Mouse (Mus musculus): ENCODE measurements at regions not wholly inside any gene's neighbourhood (a gene's known extent, or its start where the extent isn't known, plus 50 kb on each side); places are given as distances from the start of the nearest gene placed in this dataset.

DNA sequence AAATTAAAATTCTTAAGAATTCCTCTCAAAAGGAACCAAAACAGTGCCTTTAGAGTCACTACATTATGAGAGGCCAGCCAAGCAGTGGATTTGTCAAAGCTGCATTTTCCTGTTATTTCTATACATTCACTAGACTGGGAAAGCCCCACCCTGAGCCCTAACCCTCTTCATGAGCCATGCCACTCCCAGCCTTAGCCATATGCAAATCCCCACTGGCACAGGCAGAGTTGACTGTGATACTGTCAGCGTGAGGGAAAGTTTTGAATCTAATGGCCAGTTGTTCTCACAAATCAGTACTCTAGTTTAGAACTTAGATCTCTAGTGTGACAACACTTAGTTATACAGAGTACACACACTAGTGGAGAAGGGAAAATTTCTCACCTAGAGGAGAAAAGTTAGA lies 486.4 kb downstream of the Inhba start:
- no peak for DNase-seq

- no peak for DNase-seq
Measured at GRCm38 (mm10) chr13:16512876-16513275, 501.2 kb downstream of the Inhba start.

DNA sequence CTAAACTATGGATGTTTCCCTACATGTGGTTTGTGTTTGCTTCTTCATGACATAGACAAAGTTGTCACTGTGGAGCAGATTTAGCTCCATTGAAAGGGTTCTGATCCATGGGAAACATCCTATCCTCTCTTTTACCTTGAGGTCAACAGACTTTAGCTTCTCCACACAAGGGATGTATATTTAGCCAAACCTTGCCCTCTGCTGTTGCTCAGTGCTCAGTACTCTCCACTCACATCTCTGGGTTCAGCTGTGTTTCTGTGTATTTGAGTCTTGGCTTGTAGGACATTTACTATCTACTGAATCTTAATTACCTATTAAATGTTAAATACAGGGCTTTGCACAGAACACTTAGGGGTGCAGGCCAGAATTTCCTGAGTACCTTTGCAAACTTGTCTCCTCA lies 503.5 kb downstream of the Inhba start:
- DNase-seq, result no peak

- DNase-seq, result no peak
Measured at GRCm38 (mm10) chr13:16529036-16529435, 517.4 kb downstream of the Inhba start.

GRCm38 (mm10) chr13:16543771-16544170 lies 532.1 kb downstream of the Inhba start:
- no peak for DNase-seq

- no peak for DNase-seq
Measured at GRCm38 (mm10) chr13:16550060-16550459, 538.4 kb downstream of the Inhba start.

GRCm38 (mm10) chr13:16564988-16565387 lies 553.3 kb downstream of the Inhba start:
- no peak for DNase-seq

DNA sequence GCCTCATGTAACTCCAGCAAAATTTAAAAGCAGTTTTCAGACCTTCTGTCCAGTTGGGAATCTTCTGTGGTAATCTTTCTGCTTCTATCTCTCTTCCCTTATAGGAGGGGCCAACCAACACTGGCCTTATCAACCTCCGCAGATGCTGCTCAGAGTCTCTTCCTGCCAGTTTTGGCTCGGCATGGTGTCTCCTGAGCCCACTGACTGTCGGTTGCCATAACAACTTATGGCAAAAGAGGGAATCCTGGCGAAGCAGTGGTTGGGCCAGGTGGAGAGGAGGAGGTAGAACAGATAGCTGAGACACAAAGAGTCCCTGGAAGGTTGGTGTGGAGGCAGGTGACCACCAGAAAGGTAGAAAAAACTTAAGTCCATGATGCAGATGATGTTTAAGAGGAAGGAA lies 562.4 kb downstream of the Inhba start:
- peak; percentile 5 for DNase-seq

- no peak for DNase-seq
Measured at GRCm38 (mm10) chr13:16586286-16586685, 574.6 kb downstream of the Inhba start.

DNA sequence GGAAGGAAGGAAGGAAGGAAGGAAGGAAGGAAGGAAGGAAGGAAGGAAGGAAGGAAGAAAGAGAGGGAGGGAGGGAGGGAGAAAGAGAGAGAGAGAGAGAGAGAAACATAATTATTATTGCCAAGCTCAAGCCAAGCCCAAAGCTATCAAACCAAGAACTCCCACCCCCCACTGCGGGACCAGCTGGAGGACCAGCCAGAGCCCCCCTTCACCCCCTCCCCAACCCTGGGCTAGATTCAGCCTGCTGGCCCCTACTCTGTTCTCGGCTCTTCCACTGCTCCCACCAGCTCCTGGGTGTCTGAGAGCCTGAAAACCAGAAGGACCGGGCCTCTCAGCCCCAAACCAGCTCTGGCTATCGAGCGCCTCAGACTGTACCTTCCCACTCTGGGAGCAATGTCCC lies 608.1 kb downstream of the Inhba start:
- DNase-seq, result no peak

GRCm38 (mm10) chr13:16626584-16626983 lies 614.9 kb downstream of the Inhba start:
- DNase-seq, result no peak

DNA sequence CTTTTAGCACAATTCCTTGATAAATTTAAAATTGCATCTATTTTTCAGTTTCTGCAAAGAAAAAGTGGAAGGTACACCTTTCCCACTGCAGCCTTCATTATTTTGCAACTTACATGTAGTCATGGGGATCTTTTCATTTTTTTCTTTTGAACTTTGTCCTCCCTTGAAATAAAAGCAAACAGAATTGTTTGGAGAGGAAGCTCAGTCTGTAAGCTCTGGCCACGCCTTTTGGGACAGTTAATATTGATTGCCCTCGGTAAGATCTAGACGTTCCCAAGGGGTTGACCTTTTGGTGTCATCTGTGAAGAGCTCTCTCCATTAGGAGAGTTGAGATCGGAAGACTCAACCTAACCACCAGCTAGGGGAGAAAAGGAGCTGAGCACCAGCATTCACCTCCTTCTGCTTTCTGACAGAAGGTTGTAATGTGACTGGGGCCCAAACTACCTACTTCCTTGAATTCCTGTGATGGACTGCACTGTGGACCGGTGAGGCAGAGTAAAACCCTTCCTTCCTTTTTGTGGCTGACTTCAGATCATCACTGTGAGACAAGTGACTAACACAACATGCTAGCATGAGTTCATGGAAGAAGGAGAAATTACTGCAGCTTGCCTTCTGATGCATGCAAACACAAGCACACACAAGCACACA lies 621.9 kb downstream of the Inhba start:
- DNase-seq, result no peak

DNA sequence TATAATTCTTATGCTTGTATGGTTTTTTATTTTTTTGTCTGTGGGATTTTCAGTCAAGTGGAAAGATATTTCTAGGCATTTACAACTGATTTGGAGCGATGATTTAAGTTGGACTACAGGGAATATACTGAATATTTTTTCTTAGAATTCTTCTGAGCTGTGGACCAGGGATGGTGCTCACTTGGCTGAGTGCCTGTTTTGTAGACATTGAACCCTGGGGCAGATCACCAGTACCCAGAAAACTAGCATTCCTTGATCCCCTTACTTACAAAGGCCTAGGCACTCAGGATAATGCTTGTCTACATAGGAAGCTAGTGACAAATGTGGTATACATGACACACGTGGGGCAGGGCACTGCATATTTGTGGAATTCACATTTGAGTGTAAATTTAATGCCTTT lies 624.6 kb downstream of the Inhba start:
- DNase-seq, result no peak

DNA sequence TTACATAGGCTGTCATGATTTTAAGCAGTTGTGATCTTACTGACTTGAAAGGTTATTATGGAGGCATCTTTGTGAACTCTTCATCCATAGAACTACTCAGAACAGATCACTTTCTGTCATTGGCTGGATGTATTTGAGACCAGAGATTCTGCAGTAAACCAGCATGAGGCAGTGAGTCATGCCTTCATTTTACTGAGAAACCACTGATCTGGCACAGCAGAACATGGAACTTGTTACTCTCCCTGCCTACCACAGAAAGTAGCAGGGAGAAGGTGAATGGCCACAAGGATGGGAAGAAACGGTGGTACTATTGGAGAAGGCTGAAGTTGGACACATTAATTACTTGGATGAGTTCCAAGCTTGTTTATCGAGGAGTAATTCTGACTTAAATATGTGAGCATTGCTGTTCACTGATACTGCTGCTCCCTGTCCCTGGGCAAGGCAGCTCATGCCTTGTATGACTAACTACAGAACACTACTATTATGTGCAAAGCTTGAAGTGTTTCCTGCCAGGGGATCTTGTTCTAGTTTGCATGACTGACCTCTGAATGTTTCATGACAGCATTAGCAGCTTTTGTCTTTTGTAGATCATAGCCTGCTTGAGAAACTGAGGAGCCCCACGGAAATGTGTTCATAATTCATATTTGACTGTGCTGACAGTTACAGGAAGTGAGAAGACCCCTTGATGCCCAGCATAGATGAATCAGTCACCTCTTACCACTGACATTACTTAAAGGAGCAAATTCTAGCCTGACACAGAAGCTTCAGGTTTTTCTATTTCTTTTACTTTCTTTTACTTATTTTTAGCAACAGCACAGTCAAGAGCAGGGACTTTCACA lies 630.2 kb downstream of the Inhba start:
- DNase-seq, result no peak

DNA sequence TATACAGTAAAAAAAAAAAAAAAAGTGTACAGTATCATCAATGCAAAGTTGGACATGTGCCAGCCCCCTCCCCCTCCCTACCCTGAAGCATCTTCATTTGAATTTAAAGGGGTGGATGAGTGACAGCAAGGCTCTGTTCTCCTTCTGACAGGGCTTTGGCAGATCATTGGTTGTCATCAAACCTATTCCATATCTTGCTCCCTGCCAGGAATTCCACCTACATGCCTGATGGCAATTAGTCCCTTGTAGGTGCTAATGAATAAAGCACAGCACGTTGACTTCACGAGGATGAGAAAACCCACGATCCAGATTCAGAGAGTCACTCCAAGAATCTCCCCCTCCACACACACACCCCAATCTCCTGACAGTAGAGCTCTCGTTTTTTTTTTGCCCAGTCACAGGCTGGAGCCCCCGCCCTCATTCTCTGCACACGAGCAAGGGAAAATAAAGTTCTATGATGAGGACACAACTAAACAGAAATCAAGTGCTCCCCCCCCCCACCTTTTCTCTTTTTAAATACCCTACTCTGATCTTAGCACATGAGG lies 630.9 kb downstream of the Inhba start:
- DNase-seq, result no peak

GRCm38 (mm10) chr13:16645311-16645710 lies 633.7 kb downstream of the Inhba start:
- DNase-seq, result no peak

GRCm38 (mm10) chr13:16646056-16646455 lies 634.4 kb downstream of the Inhba start:
- DNase-seq, result no peak

- DNase-seq, result no peak
Measured at GRCm38 (mm10) chr13:16646649-16647048, 635.0 kb downstream of the Inhba start.

- no peak for DNase-seq
Measured at GRCm38 (mm10) chr13:16656110-16656509, 644.5 kb downstream of the Inhba start.

DNA sequence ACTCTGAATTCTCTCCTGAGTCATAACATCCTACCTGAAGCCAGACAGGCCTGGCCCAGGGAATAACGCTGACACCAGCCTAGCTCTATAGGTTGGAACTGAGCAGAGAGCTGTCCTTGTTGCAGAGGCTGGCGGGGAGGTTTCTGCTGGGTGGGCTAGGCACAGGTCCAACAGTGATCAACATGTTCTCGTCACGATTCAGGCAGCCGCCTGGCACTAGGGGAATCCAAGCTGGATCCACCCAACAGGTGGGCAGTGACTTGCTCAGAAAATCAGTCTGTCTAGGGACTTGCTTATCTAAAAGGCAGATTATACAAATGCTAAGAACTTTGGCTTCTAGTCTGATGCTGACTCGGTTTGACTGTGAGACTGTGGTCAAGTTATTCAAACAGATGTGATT lies 648.2 kb downstream of the Inhba start:
- no peak for DNase-seq

DNA sequence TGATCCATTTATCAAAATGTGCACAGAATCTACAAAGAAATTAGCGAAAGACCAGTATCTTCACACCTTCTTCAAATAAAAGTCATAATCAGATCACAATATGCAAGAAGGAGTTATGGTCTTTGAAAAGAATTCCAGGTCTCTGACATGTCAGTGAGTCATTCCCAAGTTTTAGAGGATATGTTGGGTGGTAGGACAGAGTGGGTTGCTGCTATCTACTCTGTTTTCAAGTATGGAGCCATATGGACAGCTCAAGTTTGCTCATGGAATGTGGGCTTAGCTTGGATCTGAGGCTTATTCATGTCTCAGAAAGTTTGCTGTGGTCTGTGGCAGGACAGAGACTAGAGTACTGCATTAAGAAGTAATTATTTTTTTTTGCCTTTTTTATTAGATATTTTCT lies 657.0 kb downstream of the Inhba start:
- DNase-seq, result no peak

- DNase-seq, result no peak
Measured at GRCm38 (mm10) chr13:16669281-16669680, 657.6 kb downstream of the Inhba start.

GRCm38 (mm10) chr13:16670047-16670733 lies 658.5 kb downstream of the Inhba start:
- DNase-seq, result no peak

- no peak for DNase-seq
Measured at GRCm38 (mm10) chr13:16670736-16671135, 659.1 kb downstream of the Inhba start.
